Mouse (Mus musculus) right cerebral cortex, postnatal 10 days (tissue): ENCODE measurements at regions not wholly inside any gene's neighbourhood (a gene's known extent, or its start where the extent isn't known, plus 50 kb on each side); places are given as distances from the start of the nearest gene placed in this dataset.

Experiments
- DNase-seq, 2 experiments: peaks; one replicate each; pipeline ENCODE4 v3.0.0; 2021; ENCODE audit warnings: low spot score in 2 of 2

DNA sequence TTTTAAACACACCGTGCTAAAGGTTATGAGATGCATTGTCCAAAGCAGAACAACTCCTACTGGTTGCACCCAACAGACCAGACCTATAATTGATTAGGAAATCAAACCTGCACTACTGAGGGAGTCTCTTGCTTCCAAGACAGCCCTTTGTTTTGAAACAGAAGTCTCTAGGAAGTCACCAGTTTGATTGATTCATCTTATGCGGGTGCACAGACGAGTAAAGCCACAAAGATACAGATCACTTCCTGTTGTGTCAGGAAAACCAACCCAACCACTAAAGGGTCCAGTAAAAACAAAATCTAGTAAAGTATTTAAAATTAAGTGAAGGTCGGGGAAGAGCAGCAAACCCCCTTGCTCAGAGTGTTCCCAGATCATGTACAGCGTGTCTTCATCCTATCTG is 58.3 kb upstream of the N6amt1 start:
- DNase-seq, result no peak

DNA sequence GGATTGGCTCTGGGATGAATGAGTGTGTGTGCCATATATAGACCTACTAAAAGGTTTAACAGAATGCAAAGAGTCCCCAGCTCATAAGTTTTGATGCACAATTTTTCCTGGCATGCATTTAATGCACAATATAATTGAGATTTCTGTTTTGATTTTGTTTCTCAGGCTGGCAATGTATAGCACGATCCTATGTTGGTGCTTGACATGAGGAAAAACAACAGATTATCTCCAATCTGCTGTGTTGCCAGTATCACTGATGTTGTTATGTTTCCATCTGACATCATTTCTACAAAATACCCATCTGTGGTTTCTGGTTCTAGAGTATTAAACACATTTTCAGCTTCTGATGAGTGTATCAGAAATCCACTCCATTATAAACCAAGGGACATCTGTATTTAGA is 61.2 kb upstream of the N6amt1 start:
- DNase-seq, result no peak

DNA sequence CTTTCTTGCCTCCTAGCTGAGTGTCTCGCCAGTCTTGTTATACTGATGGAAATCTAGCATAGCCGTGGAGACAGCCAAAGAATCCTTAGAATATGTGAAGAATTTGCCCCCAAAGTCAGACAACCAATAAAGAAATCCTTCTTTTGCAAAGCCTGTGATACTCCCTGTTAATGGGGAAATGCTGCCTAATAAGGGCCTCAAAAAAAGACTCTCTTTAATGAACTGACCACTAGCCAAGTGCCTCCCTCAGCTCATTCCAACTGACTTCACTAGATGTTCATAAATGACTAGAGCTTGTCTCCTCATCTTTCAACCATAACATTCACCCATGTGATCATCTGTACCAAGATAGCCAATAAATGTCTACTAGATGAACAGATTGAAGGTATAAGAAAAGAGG is 62.3 kb upstream of the N6amt1 start:
- no peak for DNase-seq

DNA sequence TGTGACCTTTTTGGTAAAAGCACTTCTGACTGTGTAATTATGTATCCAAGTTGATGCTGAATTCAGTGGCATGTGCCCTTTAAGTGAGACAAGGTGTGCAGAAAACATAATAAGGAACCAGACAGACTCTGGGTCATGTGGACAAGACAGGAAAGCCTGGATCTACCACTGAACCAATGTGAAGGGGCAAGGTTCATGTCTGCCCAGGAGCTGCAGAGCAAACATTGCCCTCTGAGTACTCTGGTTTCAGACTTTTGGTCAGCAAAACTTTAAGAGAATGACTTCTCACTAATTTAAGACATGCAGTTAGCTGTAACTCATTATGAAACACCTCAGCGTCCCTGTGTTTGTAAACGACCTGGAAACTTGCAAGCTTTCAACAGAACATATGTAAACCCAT is 68.3 kb upstream of the N6amt1 start:
- DNase-seq, result no peak

DNA sequence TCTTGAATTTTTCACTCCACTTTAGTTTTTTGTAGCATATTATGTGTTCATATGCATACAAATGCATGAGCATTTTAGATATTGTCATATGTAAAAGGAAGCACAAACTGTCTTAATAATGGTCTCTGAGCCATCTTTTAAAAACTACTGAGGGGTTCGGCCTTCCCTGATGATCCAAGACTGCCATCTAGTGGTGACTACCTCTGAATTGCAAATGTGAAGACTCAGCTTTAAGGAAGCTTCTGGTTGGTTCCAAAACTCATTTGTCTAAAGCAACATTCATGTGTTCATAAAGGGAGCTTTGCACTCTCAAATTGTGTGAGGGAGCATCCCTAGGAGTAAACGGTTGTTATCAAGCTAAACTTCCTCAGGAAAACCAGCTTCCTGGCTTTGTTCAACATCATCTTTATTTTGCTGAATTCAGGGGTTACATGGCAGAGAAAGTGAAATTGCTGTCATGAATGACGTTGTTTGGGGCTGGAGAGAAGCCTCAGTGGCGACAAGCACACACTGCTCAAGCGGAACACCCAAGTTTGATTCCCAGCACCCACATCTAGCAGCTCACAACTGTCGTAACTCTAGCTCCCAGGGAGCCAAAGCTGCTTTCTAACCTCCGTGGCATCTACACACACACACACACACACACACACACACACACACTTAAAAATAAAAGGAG is 69.0 kb upstream of the N6amt1 start:
- DNase-seq, result no peak

DNA sequence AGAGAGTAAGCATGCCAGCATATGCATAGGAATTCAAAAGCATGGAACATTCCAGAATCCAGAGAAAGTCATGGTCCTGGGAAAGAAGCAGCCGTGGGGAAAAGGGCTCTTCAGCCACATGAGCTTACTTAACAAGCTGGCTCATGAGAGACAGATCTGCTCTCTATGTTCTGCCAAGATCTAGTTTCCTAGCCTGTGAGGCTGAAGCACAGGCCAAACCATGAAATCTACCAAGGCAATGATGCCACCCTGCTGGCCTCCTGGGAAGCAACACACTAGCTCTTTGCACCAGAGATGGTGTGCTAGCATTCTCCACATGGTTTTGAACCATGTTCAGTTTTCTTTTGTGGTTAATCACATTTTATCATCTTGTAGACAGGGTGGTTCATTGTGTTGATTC is 75.5 kb upstream of the N6amt1 start:
- no peak for DNase-seq

DNA sequence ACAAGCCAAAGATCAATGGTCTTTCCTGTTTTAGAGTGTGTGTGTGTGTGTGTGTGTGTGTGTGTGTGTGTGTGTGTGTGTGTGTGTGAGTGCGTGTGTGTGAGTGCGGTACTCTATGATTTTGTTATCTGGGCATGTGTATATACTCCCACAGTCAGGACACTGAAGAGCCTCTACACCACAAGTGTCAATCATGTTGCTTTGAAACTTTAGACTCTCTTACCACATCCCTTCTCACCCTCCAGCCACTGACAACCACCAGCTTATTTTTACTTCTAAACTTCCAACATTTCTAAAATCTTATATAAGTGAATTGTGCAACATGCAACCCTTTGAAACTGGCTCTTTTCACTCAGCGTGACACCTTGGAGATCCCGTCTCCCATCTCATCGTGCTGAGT is 81.6 kb upstream of the N6amt1 start:
- DNase-seq, result no peak

DNA sequence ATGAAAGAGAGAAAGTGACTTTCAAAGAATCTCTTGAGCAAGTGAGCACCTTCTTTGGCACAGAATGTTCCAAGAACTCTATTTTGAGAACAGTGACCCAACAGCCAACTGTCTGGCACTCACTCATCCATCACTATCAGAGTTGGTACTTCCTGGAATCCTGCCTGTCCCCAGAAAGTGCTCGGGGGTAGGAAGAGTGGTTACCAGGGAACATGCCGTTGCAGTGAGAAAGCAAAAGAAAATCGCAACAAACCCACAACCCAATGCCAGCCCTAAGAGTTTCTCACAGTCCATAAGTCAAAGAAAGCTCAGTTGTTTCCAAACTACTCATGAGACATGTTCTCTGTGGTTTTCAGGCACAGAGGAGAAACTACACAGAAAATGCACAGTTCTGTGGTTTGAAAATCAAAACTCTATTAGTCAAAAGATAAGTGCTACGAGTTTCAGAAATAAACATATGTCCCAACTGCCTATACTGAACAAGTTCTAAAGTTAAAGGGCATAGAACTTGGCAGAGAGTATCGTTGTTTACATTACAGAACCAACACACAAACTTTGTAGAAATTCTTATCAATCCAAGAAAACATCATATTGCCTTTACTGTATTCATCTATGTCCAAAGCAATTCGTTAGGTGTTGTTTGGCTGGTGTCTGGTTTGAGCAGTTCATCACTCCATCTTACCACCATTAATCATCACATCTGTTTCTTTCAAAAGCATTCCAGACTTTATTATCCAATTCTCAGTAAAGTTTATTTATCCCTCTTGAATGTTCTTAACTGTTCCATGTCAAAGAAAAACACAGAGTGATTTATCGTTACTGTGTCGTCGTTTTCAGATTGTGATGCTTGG is 85.8 kb upstream of the N6amt1 start:
- DNase-seq, result no peak

DNA sequence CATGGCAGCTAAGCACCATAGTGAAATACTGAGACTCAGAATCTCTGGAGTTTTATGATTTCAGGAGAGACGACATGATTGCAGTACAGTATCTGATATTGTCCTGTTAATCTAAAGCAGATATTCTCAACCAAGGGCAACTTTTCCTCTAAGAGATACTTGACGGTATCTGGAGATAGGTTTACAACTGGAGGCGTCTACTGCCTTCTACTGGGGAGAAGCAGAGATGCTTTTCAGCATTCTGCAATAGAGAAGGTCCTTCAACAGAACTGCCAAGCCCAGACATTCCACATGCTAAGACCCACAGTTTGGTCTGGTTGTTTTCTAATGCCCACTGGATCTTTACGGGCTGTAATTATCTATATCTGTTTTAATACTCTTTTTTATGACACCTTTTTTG is 86.5 kb upstream of the N6amt1 start:
- DNase-seq, result no peak

DNA sequence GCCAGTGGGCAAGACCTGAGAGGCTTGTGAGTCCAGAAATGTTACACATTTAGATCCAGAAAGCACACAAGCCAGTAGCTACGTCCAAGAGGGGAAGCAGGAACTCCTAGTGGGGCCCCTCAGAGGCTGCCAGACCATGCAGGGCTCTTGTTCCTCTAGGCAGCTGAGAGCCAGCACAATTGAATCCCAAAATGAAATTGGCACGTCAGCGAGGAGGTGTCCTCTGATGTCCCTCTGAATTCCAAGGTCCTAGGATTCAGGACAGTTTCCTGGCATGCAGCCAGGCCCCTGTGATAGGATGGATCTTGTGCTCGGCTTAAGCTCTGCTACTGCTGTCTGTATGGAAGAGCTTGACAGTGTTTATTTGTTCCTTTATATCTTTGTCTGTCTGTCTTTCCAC is 90.4 kb upstream of the N6amt1 start:
- DNase-seq, result peak; percentile 30 to 34

DNA sequence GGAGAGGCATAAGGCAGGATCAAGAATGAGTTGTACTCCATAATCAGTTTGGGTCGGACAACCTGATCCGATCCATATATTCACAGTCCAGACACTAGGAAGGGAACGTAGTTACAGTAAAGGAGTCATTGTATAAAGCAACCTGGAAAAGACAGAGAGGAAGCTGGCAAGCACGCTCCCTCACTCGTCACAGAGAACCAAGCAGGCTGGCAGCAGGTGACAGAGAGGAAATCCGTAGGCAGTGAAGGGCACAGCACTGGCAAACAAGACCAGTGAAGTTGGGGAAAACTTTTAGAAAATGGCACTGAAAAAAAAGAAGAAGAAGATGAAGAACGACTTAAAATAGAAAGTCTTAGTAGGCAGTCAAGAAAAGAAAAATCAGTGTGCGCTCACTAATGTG is 90.9 kb upstream of the N6amt1 start:
- DNase-seq, result no peak

DNA sequence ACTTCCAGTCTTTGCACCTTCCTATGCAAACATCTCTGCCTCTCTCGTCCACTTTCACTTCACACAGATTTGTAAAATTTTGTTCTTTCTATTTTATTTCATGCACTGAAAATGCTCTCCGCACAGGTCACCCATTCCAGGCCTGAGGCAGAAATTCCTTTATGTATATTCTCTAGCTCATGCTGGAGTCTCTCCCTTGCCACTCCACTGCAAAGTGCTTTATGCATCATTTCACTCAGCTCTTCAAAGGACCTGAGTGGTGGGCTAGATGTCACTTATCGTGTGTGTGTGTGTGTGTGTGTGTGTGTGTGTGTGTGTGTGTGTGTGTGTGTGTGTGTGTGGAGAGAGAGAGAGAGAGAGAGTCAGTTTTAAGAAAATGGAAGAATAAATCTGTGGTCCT is 91.5 kb upstream of the N6amt1 start:
- DNase-seq, result no peak

DNA sequence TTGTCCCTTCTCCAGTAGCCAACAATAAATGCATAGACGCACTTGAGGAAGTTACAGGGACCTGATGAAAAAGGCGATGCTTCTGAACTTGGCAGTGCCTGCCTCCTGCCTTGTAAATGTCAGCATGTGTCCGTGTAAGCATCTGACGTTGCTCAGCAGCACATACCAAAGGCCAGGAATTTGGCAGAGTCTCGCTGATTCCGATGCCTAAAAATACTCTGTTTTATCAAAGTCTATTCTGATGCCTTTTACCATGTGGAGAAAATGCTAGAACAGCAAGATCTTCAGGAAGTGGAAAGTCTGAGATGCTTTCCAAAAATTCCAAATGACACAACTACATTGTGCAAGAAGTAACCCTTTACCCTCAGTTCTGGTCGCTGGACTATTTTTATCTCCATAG is 92.5 kb upstream of the N6amt1 start:
- peak; percentile 33 to 66 for DNase-seq

DNA sequence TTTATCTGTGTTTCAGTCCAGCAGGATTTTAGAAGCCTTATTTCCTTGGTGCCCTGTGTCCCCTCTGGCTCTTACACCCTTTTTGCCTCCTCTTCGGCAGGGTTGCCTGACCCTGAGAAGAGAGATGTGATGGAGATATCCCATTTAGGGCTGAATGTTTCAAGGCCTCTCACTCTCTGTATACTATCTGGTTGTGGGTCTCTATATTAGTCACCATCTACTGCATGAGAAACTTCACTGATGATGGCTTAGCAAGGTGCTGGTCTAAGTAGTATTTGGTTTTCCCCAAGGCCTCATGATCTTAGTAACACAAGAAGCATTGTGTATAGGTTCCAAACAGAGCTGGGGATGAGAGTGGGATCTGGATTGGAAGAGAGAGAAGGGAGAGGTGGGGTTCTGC is 99.2 kb upstream of the N6amt1 start:
- DNase-seq, result no peak

DNA sequence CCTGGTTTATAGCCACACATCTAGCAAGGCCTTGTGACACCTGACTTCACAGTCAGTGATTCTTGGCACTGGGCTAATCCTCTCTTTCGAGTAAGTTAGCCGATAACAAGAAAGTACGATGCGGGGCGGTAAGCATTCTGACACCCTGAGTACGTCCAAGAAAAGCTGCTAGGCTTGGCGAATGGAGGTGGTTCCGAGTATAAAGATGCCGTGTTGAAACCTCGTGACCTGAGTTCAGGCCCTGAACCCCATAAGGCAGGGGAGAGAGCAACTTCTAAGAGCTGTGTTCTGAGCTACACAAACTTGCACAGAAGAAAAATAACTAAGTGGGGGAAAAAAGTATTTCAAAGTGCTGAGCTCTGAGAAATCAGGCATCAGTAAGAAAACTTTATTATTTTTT is 103.5 kb upstream of the N6amt1 start:
- DNase-seq, result no peak

DNA sequence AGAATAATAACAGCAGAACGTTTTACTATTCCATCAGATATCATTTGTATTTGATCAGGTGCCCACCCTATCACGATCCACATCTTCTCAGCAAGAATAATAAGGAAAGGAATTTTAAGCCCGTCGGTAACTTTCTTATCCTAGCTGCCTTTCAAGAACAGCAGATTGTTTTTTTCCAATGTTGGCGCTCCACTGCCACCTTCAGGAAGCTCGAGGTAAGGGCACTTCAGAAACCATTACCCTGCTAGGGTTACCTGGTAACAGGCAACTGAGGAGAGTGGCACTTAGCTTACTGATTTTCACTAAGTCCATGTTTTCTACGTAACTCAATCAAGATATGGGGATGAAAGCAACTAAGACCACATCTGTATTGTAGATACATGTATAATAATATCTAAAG is 104.1 kb upstream of the N6amt1 start:
- peak in 1 of 2 experiments; percentile 39 for DNase-seq

DNA sequence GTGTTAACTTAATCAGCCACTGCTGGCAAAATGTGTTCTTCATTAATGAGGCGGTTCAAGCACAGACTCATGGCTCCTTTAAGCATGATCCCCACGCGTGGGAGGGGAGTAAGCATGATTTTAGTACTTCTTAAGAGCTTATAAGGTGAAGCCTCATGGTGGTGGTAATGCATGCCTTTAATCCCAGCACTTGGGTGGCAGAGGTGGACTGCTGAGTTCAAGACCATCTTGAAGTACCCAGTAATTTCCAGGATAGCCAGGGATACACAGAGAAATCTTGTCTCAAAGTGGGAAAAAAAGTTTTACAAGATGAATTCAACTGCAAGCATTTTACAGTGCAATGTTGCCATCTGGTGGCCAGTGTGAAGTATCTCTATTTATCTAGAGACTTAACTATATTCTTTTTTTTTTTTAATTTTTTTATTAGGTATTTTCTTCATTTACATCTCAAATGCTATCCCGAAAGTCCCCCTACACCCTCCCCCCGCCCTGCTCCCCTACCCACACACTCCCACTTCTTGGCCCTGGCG is 105.4 kb upstream of the N6amt1 start:
- peak; percentile 42 to 82 for DNase-seq

DNA sequence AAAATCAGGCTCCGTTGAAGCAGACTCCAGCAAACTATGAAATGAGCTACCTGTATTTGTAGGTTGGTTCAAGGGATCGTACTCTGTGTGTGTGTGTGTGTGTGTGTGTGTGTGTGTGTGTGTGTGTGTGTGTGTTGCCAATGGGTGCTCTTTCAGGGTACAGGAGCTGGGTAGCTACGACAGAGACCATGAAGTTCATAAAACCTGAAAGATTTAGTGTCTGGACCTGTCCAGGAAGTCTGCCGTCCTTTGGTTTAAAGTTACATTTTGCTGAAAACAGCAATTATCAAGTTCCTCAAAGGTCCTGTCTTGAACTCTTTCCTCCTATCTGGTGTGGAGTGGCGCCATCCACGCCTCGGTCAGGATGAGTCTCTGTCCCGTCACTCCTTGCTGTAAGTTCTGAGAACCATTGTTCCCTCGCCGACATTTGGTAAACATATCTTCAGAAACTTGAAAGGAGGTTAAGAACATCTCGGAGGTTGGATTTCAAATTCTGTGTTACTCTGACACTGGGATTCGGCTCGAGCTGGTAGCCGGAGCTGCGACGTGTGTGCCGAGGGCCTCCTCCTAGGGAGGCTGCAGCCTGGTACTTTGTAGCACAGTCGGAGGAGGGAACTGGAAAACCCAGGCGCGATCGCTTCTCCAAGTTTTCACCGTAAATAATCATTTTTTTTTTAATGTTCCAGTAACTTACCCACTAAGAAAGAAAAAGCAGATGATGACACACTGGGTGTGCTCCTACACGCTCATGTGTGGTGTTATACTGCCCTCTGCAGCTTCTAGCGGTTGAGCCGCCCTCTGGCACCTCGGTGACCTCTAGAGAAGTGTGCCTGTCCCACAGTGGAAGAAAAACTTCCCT is 107.8 kb upstream of the N6amt1 start:
- peak; percentile 35 to 52 for DNase-seq

DNA sequence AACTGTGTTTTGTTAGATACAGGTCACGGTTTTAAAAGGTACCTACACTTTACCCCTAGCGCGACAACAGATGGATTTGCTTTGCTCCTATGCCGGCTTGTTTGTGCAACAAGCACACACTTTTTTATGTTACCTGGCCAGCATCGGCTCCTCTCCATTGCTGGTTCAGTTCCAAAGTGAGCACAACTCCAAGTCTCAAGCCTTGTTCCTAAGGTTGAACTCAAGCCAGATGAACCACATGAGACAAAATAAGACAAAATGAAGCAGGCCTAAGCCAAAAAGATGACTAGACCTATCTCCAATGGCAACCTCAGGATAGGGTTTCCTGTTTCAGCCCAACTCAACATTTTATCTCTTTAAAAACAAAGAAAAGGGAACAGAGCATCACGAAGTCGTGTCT is 108.5 kb upstream of the N6amt1 start:
- DNase-seq, result no peak

DNA sequence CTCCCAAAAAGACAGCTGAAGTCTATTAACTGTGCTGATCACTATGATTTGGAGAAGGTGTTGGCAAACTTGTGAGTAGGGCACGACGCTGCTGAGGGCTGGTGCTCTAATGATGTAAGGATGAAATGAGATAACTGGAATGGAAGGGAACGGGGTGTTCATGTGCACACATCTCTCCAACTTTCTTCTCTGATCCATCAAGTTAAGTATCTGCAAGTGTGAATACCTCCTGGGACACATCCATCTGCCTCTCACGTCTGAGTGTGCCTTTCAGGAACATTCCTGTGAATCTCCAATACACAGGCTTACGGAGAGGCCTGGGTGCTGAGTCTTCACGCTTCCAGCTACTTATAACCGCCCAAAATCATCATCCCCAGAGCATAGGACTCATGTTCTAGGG is 112.0 kb upstream of the N6amt1 start:
- DNase-seq, result no peak

DNA sequence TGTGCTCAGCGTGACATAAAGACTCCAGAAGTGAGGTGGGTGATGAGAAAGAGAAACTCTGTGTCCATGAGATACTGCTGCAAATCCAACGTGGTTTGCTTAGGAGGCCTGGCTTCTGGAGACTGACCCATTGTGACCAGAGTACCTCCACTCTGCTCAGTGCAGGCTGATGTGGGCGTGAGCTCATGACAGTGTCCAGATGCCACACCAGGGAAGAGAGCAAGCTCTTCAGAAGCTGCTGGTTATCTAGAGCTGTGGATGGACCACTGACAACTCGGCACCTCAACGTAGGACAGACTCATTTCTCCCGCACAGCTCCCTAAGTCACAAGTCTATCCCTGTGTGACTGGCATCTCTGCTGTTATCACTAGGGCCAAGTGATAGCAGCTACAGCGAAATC is 114.9 kb upstream of the N6amt1 start:
- DNase-seq, result no peak

DNA sequence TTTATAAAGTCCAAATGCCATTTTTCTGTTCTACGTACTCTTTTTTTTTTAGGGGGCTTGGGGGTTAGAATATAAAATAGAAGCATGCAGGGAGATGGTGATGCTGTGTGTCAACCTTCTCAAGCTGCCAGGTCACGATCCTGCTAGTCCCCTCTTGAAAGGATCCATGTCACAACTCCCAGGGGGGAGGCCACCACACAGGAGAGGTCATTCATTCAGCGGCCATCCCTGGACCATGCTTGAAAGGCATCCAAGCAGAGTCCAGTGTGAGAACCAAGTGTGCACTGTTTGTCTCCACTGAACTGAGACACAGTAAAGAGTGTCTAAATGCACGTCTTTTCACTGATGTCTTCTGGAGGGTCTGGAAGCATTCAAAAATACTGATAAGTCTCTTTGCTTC is 119.8 kb upstream of the N6amt1 start:
- no peak for DNase-seq
